Mouse (Mus musculus) 416B (cell line): Measurements from ENCODE around the gene Ccdc174.

Experiments used
- DNase-seq: peaks from one replicate; pipeline ENCODE4 v3.0.0; 2011; ENCODE audit warnings: low read depth

Ccdc174 gene

GRCm38 (mm10) chr6:91917716-91918115 lies 39.9 kb downstream of the Ccdc174 start:
- DNase-seq, result no peak

GRCm38 (mm10) chr6:91931231-91931630 lies 53.4 kb downstream of the Ccdc174 start:
- no peak for DNase-seq

DNA sequence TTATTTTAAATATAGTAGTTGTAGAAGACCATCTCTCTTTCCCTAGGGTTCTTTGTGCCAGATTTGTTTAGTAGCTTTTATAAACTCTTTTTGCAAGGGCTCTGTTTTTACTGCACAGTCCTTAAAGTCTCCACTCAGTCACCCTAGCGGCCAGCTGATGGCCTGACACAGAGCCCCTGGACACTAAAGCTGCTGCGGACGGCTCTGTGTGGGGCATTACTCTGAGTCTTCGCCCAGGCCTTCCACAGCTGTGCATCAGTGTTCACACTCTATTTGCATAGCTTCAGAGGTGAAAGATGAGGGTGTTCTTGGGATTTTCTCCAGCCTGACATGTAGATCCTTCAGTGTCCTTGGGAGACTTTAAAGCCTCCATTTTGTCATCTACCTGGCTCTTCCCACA lies 60.6 kb downstream of the Ccdc174 start:
- DNase-seq, result no peak

DNA sequence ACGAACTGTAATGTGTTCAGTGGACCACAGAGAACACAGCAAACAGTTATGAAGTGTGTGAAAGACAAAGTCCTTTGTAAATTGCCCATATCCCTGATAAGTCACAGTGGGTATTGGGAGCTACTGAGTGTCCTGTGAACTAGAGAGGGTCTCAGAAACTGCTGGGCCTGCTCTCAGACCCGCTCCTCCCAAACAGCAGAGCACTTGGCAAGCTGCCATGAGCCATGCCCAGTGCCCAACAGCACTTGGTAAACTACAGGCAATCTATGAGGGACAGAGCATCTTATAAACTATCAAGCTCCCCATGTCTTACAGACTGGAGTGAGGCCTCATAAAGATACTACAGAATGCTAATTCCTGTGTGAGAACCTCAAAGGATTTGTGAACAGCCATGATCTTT lies 70.6 kb downstream of the Ccdc174 start:
- DNase-seq, result no peak
